Mouse (Mus musculus): ENCODE measurements around the gene Fam45a.
"Not testable (repeated sequence)": the region's sequence is repeated elsewhere in the genome, so short reads cannot be mapped to it uniquely, and the experiment has no call there.

The Fam45a gene

DNA sequence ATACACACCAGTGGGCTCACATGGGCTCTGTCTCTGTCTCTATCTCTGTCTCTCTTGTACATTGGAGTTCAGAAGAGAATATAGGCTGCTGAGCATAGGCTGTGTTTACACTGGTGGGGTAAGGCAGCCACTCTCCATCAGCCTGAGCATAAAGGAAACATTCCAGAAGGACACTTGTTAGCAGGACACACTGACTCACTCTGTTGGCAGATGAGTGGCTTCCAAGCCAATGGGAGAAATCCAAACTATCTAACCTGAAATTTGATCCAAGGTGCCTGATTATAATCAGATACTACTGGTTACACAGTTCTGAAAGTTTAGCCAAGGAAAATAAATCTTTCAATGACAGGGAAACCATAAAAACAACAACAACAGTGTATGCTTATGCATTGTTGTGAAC is 34.3 kb downstream of the Fam45a start:
- no peak for DNase-seq (ENCODE audit: low read depth, low spot score)

DNA sequence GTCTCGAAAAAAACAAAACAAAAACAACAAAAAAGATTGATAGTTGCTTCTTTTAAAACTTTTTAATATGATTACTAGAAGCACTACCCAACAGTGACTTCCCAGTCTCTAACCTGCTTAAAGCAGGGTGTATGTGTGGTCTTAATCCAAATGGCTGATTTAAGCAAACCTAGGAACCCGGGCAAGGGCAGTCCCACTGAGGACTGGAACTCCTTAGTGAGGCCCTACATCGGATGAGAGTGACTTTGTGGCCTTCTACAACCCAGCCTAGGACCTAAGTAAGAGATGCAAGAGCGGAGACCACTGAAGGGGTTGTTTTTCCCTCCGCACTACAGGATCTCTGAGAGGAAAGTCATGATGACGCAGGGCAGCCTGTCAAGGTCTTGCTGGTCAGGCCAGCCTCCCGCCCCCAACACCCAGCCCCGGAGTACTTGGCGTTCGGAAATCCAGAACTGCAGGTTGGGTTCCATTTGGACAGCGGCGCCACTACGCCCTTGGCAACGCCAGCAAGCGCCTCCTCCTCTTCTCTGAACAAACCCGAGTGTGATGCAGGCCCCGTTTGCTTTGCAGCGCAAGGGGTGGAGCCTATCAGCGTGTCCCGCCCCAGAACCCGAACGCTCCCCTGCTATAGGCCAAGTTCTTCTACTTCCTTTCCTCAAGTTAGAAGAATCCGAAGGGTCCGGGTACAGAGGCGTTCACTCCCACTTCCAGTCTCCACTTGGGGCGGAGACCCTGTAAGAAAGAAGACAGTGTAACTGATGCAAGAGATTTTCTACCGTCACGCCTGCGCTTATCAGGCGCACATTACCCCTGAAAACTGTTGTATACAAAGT is 49.7 kb downstream of the Fam45a start, which contains the start of gene Sfxn4:
TSS of gene Sfxn4 (minus strand) at position 612 of the 833 bp plus-strand sequence.
- DNase-seq (ENCODE audit: low read depth, low spot score): peak; percentile 94

DNA sequence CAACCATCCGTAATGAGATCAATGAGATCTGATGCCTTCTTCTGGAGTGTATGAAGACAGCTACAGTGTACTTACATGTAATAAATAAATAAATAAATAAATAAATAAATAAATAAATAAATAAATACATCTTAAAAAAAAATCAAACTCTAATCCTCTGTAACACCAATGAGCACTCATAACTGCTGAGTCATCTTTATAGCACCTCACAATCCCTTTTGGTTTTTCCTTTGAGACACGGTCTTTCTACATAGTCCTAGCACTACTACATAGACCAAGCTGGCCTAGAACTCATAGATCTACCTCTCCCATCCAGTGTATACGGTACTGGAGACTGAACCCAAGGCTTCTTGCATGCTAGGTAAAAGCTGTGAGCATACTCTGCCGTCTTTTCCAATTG is 54.8 kb downstream of the Fam45a start:
- not testable (repeated sequence) for DNase-seq (ENCODE audit: low read depth, low spot score)

DNA sequence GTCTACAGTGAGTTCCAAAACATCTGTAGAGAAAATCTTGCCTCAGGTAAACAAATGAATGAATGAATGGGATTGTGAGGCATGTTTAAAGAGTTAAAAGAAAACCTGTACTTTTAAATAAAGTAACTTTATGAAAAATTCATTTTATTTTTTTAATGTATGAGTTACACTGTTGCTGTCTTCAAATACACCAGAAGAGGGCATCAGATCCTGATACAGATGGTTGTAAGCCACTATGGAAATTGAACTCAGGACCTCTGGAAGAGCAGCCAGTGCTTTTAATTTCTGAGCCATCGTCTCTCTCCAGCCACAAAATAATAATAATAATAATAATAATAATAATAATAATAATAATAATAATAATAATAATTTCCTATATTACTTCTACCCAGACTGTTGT is 59.1 kb downstream of the Fam45a start:
- DNase-seq (ENCODE audit: low read depth, low spot score): no peak

DNA sequence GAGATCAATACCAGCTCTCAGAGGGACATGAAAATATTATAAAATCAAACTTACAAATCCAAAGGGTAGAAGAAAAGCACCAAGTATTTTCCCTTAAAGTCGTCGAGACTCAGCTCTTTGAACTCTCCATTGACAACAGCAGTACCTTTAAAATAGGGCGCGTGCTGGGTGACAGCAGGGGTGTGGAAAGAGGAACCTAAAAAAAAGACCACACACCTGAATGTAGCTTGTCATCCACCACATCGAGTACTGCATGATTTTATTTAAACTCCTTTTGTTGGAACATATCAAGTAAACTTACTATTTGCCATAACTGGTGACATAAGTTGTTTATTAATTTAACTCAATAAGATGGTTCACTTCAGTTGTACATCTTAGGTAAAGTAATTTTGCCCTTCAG is 60.0 kb downstream of the Fam45a start:
- peak; percentile 53 for DNase-seq (ENCODE audit: low read depth, low spot score)

DNA sequence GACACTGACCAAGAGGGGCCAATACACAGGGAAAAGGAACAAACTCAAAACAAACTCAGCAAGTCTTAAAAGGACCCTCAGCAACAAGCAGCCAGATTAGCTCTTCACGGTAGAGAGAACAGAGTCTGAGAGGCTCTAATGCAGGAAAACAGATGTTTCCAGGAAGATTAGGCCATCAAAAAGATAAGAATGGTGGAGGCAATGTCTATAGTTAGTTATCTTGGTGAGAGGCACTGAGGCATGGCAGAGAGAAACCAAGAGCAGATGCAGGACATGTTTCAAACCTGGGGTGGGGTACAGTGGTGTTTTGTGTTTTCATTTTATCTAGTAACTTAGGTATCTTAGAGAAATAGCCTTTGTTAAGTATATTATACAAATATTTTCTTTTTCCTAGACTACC is 60.9 kb downstream of the Fam45a start:
- peak; percentile 41 for DNase-seq (ENCODE audit: low read depth, low spot score)

DNA sequence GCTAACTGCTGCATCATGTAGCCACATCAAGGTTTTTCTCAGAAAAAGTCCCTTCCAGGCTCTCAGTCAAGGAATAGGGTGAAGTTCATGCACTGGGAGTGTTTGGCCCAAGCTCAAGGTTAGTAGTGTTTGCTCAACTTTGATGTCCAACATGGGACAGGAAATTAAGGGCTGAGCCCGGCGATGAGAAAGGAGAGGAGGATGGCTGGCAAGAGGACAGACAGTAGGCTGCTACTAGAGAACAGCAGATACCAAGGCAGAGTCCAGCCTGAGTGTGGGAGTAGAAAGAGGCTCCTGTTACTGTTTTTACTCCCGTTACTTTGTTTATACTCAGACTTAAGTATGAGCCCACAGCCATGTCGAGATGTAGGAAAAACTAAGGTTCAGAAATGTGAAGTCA is 62.1 kb downstream of the Fam45a start:
- DNase-seq (ENCODE audit: low read depth, low spot score): peak; percentile 54

DNA sequence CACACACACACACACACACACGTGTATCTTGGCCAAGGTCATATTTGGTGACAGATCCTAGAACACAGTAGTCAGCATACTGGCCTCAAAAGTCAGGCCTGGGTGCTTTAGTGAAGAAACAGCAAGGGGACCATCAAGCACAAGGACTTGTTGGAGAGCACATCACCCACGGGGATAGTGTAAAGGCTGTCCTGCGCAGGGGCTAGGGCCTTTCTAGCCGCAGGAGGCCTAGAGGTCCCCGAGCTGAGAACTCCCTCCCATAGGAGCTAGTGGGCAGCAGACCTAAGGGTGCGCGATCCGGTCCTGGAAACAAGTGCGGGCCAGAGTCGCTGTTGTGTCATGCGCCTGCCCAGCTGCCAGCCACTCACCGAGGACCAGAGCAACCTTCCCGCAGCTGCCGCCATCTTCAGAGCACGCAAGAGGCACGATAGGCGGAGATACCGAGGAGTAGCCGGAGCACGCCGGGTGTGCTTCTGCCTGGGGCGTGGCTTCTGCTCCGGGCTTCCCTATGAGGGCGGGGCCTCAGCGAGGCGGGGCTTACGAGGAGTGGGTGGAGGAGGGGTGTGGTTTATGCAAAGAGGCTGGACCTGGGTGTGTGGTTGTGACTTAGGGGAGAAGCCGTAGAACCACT is 62.8 kb downstream of the Fam45a start, which contains the start of gene Prdx3:
TSS of gene Prdx3 (minus strand) at position 493 of the 631 bp plus-strand sequence.
- peak; percentile 96 for DNase-seq (ENCODE audit: low read depth, low spot score)

DNA sequence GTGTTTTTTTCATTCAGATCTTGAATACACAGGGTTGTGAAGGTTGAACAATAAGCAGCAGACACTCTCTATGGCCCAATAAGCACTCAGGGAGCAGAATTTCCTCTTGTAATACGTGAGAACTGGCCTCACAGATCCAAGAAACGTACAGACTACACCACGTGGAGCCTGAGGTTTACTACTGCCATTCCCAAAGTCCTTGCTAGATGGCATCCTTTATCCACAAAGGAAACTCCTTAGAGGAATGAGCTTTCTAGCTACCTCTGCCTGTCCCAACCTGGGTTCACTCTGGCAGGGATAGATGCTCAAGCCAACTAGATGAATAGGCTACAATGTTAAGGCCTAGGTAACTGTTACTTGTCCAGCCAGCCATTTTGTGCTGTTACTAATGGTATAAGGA is 71.7 kb downstream of the Fam45a start:
- peak; percentile 35 for DNase-seq (ENCODE audit: low read depth, low spot score)
